Mouse (Mus musculus): ENCODE data around the gene Btd.

DNA sequence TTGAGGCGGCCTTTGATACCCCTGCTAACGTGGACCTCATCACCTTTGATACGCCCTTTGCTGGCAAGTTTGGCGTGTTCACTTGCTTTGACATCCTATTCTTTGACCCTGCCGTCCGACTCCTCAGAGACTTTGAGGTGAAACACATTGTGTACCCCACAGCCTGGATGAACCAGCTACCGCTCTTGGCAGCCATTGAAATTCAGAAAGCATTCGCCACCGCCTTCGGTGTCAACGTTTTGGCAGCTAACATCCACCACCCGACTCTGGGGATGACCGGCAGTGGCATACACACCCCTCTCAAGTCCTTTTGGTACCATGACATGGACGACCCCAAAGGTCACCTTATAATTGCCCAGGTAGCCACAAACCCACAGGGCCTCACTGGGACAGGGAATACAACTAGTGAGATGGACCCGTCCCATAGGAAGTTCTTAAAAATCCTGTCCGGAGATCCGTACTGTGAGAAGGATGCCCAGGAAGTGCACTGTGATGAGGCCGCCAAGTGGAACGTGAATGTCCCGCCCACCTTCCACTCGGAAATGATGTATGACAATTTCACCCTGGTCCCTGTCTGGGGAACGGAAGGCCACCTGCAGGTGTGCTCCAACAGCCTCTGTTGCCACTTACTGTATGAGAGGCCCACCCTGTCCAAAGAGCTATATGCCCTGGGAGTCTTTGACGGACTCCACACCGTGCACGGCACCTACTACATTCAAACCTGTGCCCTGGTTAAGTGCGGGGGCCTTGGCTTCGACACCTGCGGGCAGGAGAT is 26.3 kb downstream of the Btd start:
- TF ChIP-seq POLR2A (IDR thresholded peaks at IDR 0.05; ENCODE audit: extremely low read depth, insufficient read depth, low read length) (no peak), CTCF (IDR thresholded peaks at IDR 0.05; ENCODE audit: extremely low read depth, insufficient read depth, low read length) (no peak)

All from cortical plate, adult 2 months (tissue).